ENCODE assay signal across 15 mouse cellular contexts in the genomic region with DNA sequence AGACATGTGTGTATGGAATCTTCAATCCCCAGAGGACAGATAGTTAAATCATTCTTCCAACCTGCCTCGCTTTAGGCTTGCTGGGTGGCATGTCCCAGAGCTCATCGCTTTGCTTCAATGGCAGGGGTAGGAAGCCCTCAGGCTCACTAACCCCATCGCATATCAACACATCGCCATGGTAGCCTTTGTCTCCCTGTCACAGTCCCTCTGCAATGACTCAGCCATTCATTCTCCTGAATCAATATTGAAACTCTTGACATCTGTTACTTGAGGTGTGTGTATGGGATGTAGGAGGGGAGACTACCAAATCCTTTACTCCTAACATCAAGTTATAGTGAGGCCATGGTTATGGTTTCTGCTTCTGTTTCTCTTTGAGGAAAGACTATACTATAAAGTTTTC. TPM values are rescaled to one million over a fixed set of nuclear protein-coding genes. Genes with fewer than 3 reads are reported as not detected.
A peak's percentile ranks its signal among the peaks of the same experiment; 100 is the strongest.
DNase-seq lines count a peak whose midpoint lies in the region; ATAC-seq and TF ChIP-seq lines count a peak whose summit lies in the region.
"Had no signal": no experiment of that assay in that cellular context is flagged by ENCODE, and none has a peak within 500 bp of the region (broad histone marks: within the 10 kb centered on the region; RNA-seq: fewer than 3 reads in every experiment).

No protein-coding gene starts in this region.

- H3K27me3 ChIP-seq in forebrain, embryonic 13.5 days, result no peaks in the 10 kb centered on the region
- H3K27me3 ChIP-seq in midbrain, embryonic 13.5 days, result no peaks in the 10 kb centered on the region; the same call in 1 of the 2 replicates
- H3K27me3 ChIP-seq in heart, embryonic 12.5 days (replicated peaks), result peaks cover 2% of the 10 kb centered on the region; the same call in 1 of the 2 replicates
- peaks cover 2% of the 10 kb centered on the region; the same call in 1 of the 2 replicates for H3K27me3 ChIP-seq in liver, embryonic 11.5 days (replicated peaks; ENCODE audit: control insufficient read depth, insufficient read depth, low read length)

- H3K4me2 ChIP-seq in forebrain, embryonic 13.5 days, result no peak overlapping the region
- H3K4me2 ChIP-seq in midbrain, embryonic 13.5 days (replicated peaks), result no peak overlapping the region
- H3K4me2 ChIP-seq in heart, embryonic 12.5 days, result no peak overlapping the region
- no peak overlapping the region for H3K4me2 ChIP-seq in liver, embryonic 11.5 days
- H3K4me2 ChIP-seq: limb, embryonic 13.5 days had no signal

- H3K4me3 ChIP-seq in forebrain, embryonic 13.5 days, result no peak overlapping the region
- no peak overlapping the region for H3K4me3 ChIP-seq in midbrain, embryonic 13.5 days (replicated peaks)
- no peak overlapping the region for H3K4me3 ChIP-seq in heart, embryonic 12.5 days
- H3K4me3 ChIP-seq in liver, embryonic 11.5 days (ENCODE audit: low read depth, low read length), result no peak overlapping the region
- H3K4me3 ChIP-seq: gastrocnemius, adult 2 months; heart, embryonic 10.5 days; limb, embryonic 13.5 days; myocyte had no signal

- peak; percentile 66; the same call in 1 of the 2 replicates for ATAC-seq in forebrain, embryonic 13.5 days
- ATAC-seq in midbrain, embryonic 13.5 days, result peak; percentile 53
- ATAC-seq in heart, embryonic 12.5 days (ENCODE audit: insufficient number of reproducible peaks, low FRiP score), result no peak
- ATAC-seq in liver, embryonic 11.5 days (replicated peaks; ENCODE audit: low FRiP score), result no peak

- no peak for TF ChIP-seq POLR2A in brain, embryonic 14.5 days (IDR thresholded peaks at IDR 0.05; ENCODE audit: borderline replicate concordance, extremely low read depth, insufficient read depth, insufficient read length, poor library complexity, severe bottlenecking)

- H3K9ac ChIP-seq in forebrain, embryonic 13.5 days, result no peak overlapping the region
- no peak overlapping the region for H3K9ac ChIP-seq in midbrain, embryonic 13.5 days (replicated peaks)
- no peak overlapping the region for H3K9ac ChIP-seq in heart, embryonic 12.5 days
- H3K9ac ChIP-seq in liver, embryonic 11.5 days (ENCODE audit: low read depth, low read length), result no peak overlapping the region
- H3K9ac ChIP-seq: limb, embryonic 13.5 days had no signal

- H3K27ac ChIP-seq in forebrain, embryonic 13.5 days, result no peak overlapping the region
- H3K27ac ChIP-seq in midbrain, embryonic 13.5 days, result no peak overlapping the region
- no peak overlapping the region for H3K27ac ChIP-seq in heart, embryonic 12.5 days (ENCODE audit: poor library complexity, severe bottlenecking)
- no peak overlapping the region for H3K27ac ChIP-seq in liver, embryonic 11.5 days (ENCODE audit: low read depth, low read length)
- H3K27ac ChIP-seq: gastrocnemius, adult 2 months; heart, embryonic 10.5 days; limb, embryonic 13.5 days had no signal

- peak; percentile 9 for DNase-seq in ES-CJ7 (ENCODE audit: low read depth, low spot score)
- DNase-seq in brain, embryonic 14.5 days (ENCODE audit: low read depth), result peak; percentile 80
- DNase-seq in right cerebral cortex, adult 2 months (ENCODE audit: low spot score in 2 of 2), result no peak
- no peak for DNase-seq in liver, embryonic 11.5 days (ENCODE audit: low spot score)
- DNase-seq: cerebellum, adult 2 months; gastrocnemius, adult 2 months; kidney, adult 9 months; lung, adult 18-20 months; lung, postnatal 4 days had no signal

- 4% methylated on average over 4 of the region's 4 CpGs for whole genome bisulfite sequencing in forebrain, embryonic 13.5 days
- WGBS in midbrain, embryonic 13.5 days, result 7% methylated on average over 4 of the region's 4 CpGs
- WGBS in heart, embryonic 12.5 days, result 43% methylated on average over 4 of the region's 4 CpGs
- WGBS in liver, embryonic 11.5 days, result 47% methylated on average over 4 of the region's 4 CpGs

- H3K9me3 ChIP-seq in forebrain, embryonic 13.5 days (replicated peaks), result no peaks in the 10 kb centered on the region
- H3K9me3 ChIP-seq in midbrain, embryonic 13.5 days, result no peaks in the 10 kb centered on the region
- no peaks in the 10 kb centered on the region for H3K9me3 ChIP-seq in heart, embryonic 12.5 days (replicated peaks)
- no peaks in the 10 kb centered on the region for H3K9me3 ChIP-seq in liver, embryonic 11.5 days (ENCODE audit: control insufficient read depth, low read length)
- H3K9me3 ChIP-seq: heart, embryonic 10.5 days; limb, embryonic 13.5 days had no signal

- no peaks in the 10 kb centered on the region for H3K36me3 ChIP-seq in forebrain, embryonic 13.5 days (ENCODE audit: poor library complexity, severe bottlenecking)
- no peaks in the 10 kb centered on the region for H3K36me3 ChIP-seq in midbrain, embryonic 13.5 days
- no peaks in the 10 kb centered on the region for H3K36me3 ChIP-seq in heart, embryonic 12.5 days
- no peaks in the 10 kb centered on the region for H3K36me3 ChIP-seq in liver, embryonic 11.5 days (ENCODE audit: control insufficient read depth, insufficient read depth, low read length)
- H3K36me3 ChIP-seq: heart, embryonic 10.5 days; limb, embryonic 13.5 days had no signal

- H3K4me1 ChIP-seq in forebrain, embryonic 13.5 days, result peaks cover 30% of the 10 kb centered on the region
- H3K4me1 ChIP-seq in midbrain, embryonic 13.5 days (replicated peaks), result peaks cover 19% of the 10 kb centered on the region
- peaks cover 8% of the 10 kb centered on the region for H3K4me1 ChIP-seq in heart, embryonic 12.5 days (replicated peaks)
- H3K4me1 ChIP-seq in liver, embryonic 11.5 days (replicated peaks; ENCODE audit: control insufficient read depth, insufficient read depth, low read length), result peaks cover 8% of the 10 kb centered on the region; the same call in 1 of the 2 replicates
- H3K4me1 ChIP-seq: limb, embryonic 13.5 days had no signal

- TF ChIP-seq CTCF in brain, embryonic 14.5 days (IDR thresholded peaks at IDR 0.05; ENCODE audit: borderline replicate concordance, extremely low read depth, insufficient read depth, insufficient read length), result no peak

RNA-seq across cellular contexts. Expression of a gene that starts 6.7 kb away (rescaled TPM):
- 27.1 and 27.5 TPM in 2 replicates for polyA plus RNA-seq in brain, embryonic 14.5 days (2012; rRNA removed)
- 31.3 and 36.8 TPM in 2 replicates for polyA plus RNA-seq in forebrain, embryonic 13.5 days (2015; fragmentation: Nextera tagmentation; extraction: Ambion mirVana)
- 28.5 and 29.1 TPM in 2 replicates for polyA plus RNA-seq in midbrain, embryonic 13.5 days (2015; fragmentation: Nextera tagmentation; extraction: Ambion mirVana)
- polyA plus RNA-seq in heart, embryonic 12.5 days (2016; fragmentation: Nextera tagmentation; extraction: Ambion mirVana), result 1.2 and 1.5 TPM in 2 replicates
- polyA plus RNA-seq in liver, embryonic 11.5 days (2014; fragmentation: Nextera tagmentation; extraction: Ambion mirVana), result 0.40 and 0.58 TPM in 2 replicates

RNA-seq across cellular contexts. Expression of a gene that starts 17.8 kb away (rescaled TPM):
- polyA plus RNA-seq in brain, embryonic 14.5 days (2012; rRNA removed), result 11.6 and 11.7 TPM in 2 replicates
- 20.7 and 22.0 TPM in 2 replicates for polyA plus RNA-seq in forebrain, embryonic 13.5 days (2015; fragmentation: Nextera tagmentation; extraction: Ambion mirVana)
- 21.5 and 22.5 TPM in 2 replicates for polyA plus RNA-seq in midbrain, embryonic 13.5 days (2015; fragmentation: Nextera tagmentation; extraction: Ambion mirVana)
- polyA plus RNA-seq in heart, embryonic 12.5 days (2016; fragmentation: Nextera tagmentation; extraction: Ambion mirVana), result 25.4 and 28.2 TPM in 2 replicates
- polyA plus RNA-seq in liver, embryonic 11.5 days (2014; fragmentation: Nextera tagmentation; extraction: Ambion mirVana), result 22.4 and 29.3 TPM in 2 replicates

Comparison
In these comparisons a context has a peak if more than half of its experiments do, and no peak if none do; other contexts are left out.
1. DNase-seq: peak in ES-CJ7 (single experiment) and brain, embryonic 14.5 days (single experiment); none in right cerebral cortex, adult 2 months (0 of 2) and liver, embryonic 11.5 days (single experiment).
2. ATAC-seq: peak in forebrain, embryonic 13.5 days (single experiment) and midbrain, embryonic 13.5 days (single experiment); none in heart, embryonic 12.5 days (single experiment) and liver, embryonic 11.5 days (single experiment).
3. RNA of a gene that starts 6.7 kb away (polyA plus RNA-seq): 31.3 to 36.8 TPM in forebrain, embryonic 13.5 days, 28.5 to 29.1 TPM in midbrain, embryonic 13.5 days and 27.1 to 27.5 TPM in brain, embryonic 14.5 days; 1.2 to 1.5 TPM in heart, embryonic 12.5 days and 0.40 to 0.58 TPM in liver, embryonic 11.5 days; every median in the first group is over 10 times any median in the second.